Mouse (Mus musculus): ENCODE data around the gene Sprr2e.

DNA sequence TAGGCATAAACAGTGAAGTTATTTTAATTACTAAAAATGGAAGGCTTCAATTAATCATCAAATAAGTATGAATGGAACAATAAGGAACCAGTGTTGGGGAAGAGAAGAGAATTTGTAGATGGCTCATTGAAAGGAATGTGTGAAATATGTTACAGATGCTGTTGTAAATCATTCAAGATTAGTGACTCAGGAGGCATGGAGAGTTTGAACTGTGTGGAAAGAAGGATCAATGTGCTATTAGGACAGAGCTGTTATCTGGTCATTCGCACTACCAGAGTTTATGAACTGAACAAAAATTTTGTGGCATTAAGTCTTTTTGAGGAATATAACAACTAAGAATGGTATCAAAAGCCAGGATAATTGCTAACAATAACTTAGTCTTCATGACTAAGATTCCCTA lies 44.5 kb upstream of the Sprr2e start:
- TF ChIP-seq POLR2A (IDR thresholded peaks at IDR 0.05; ENCODE audit: extremely low read depth, insufficient read depth, low read length) (no peak), CTCF (IDR thresholded peaks at IDR 0.05; ENCODE audit: extremely low read depth, insufficient read depth, low read length) (no peak)

Data from cortical plate, adult 2 months (tissue).